Mouse (Mus musculus): ENCODE results near the gene Wnt11.

Gene Wnt11

DNA sequence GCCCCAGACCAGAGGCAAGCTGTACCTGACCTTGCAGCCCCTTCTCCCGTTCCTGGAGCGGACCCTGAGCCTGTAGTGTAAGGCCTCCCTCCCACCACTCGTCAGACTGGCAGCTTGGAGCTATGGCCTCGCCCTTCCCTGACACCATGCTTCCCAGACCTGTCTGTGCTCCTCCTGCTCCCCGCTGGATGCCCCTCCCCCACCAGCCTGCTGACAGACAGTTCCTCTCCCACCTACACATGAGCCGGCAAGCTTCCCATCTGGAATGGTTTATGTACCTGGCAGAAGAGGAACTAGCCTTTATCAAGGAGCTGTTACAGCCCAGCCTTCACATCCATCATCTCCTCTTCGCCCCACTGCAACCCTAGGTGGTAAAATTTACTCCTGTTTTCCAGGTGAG, 6.0 kb upstream of the Wnt11 start:
- no peak for DNase-seq (ENCODE audit: low read depth, low spot score)

DNA sequence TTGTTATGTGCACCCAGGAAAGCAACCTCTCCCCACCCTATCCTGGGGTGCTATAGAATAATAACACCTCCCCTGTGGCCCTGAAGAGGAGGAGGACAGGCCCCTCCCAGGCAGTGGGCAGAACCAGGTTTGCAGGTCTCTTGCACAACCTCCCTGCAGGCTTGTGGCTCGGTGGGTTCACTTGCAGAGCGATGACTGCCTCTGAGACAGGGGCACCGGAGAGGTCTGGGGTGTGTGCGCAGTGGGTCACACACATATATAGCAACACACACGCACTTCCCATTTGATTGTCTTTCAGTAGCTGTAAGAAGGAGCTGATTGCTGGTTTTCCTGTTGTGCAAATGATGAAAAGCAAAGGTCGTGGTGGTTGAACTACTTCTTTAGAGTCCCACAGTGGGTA, 3.6 kb upstream of the Wnt11 start:
- DNase-seq (ENCODE audit: low read depth, low spot score): no peak

DNA sequence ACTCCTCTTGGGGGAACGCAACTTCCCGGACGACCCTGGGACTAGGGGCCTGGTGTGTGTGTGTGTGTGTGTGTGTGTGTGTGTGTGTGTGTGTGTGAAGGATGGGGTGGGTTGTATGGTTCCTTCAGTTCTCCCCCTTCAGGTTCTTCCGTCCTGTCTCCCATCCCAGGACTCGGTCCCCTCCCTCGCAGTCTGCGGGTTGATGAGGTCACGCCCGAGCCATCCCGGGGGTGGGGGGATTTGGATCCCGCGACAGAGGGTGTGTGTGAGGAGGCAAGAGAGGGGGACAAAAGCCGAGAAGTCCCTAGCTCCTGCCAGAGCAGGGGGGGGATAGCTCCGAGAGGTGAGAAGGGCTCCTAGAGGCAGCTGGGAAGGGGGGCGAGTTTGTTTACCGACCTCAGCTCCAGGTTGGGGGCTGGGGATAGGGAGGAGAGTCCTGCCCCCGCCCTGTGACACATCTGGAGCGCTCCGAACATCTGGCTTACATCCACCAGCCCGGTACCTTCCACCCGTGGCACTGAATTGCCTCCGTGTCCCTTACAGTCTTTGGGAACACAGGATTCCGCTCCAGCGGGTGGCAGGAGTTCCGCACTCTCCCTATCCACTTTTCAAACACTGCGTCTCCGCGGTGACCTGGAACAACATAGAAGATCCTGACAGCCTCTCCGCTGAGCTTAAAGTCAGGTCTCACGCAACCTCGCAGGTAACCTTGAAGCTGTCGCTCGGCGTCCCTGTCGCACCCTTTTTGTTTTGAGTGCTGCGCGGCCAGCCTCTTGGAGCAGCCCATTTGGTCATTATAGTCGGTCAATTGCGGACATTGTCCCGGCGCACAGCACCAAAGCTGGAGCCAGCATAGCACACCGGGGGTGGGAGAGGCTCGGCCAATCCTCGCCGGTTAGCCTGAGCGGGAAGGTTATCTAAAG, 868 bp downstream of the Wnt11 start:
- DNase-seq (ENCODE audit: low read depth, low spot score): no peak

GRCm38 (mm10) chr7:98836646-98837045, 1.7 kb downstream of the Wnt11 start:
- DNase-seq (ENCODE audit: low read depth, low spot score): no peak

- peak; percentile 56 for DNase-seq (ENCODE audit: low read depth, low spot score)
These were observed 3.0 kb downstream of the Wnt11 start for GRCm38 (mm10) chr7:98837901-98838300.

DNA sequence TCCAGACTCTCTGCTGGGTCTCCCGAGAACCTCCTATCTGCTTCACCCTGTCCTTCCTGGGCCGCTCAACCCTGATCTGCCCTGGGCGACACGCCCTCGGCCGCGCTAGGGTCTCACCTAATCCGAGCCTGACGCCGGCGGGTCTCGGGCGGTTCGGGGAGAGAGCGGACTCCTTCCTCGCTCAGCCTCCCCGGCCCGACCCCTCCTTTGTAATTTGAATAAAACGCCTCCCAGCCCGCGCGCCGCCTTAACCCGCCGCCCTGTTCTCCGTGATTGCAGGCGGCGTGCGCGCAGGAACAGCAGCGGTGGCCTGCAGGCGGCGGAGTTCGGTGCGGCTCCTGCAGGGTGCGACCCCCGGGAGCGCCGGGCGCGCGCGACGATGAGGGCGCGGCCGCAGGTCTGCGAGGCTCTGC, 3.8 kb downstream of the Wnt11 start:
- DNase-seq (ENCODE audit: low read depth, low spot score): no peak

GRCm38 (mm10) chr7:98839312-98839711, 4.4 kb downstream of the Wnt11 start:
- no peak for DNase-seq (ENCODE audit: low read depth, low spot score)

DNA sequence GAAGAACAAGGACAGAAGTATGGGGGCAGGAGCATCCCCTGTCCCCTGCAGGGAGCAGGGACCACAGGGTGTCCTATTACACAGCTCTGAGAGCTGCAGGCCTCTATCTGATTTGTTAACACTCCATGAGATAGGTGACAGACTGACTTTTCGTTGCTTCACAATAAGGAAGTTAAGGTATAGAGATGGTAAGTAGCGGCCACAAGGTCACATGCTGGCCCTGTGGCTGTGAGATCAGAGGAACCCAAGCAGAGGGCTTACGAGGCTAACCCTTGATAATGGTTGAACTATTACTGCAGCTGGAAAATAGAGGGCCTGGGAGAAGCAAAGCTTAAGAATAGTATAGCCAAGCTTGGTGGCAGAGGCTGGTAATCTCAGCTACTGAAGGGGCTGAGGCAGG, 5.9 kb downstream of the Wnt11 start:
- no peak for DNase-seq (ENCODE audit: low read depth, low spot score)

GRCm38 (mm10) chr7:98841802-98842201, 6.9 kb downstream of the Wnt11 start:
- no peak for DNase-seq (ENCODE audit: low read depth, low spot score)

GRCm38 (mm10) chr7:98842997-98843396, 8.1 kb downstream of the Wnt11 start:
- no peak for DNase-seq (ENCODE audit: low read depth, low spot score)

GRCm38 (mm10) chr7:98843649-98844048, 8.7 kb downstream of the Wnt11 start:
- DNase-seq (ENCODE audit: low read depth, low spot score): no peak

GRCm38 (mm10) chr7:98848899-98849640, 14.2 kb downstream of the Wnt11 start:
- DNase-seq (ENCODE audit: low read depth, low spot score): no peak

DNA sequence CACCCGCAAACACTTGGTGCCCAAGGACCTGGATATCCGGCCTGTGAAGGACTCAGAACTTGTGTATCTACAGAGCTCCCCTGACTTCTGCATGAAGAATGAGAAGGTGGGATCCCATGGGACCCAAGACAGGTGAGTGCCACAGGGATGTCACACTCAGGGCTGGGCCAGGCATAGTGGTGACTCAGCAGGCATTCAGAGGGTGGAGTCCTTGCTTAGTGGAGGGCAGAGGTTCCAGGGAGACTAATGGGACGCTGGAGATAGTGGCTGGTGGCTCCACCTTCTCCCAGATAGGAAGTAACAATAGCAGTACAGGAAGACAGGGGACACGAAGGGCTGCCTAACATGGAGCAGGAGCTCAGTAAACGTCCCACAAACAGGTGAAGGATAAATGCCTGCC, 15.5 kb downstream of the Wnt11 start:
- no peak for DNase-seq (ENCODE audit: low read depth, low spot score)

DNA sequence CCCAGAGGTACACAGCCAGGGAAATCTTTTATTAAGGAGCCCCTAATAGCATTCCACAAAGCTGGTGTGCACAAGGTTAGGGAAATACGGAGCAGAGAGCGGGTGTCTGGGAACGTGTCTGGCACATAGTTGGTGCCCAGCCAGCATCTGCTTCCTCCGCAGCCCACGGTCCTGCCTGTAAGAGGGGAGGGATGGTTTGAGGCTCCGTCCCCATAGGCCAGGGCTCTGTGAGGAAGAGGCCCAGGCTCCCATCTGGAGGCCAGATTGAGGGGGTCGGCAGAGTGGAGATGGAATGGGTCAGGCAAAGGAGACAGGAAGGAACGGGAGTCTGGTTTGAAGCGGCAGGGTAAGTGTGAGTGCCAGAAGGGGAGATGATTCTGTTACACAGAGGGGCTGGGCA, 16.3 kb downstream of the Wnt11 start:
- no peak for DNase-seq (ENCODE audit: low read depth, low spot score)

DNA sequence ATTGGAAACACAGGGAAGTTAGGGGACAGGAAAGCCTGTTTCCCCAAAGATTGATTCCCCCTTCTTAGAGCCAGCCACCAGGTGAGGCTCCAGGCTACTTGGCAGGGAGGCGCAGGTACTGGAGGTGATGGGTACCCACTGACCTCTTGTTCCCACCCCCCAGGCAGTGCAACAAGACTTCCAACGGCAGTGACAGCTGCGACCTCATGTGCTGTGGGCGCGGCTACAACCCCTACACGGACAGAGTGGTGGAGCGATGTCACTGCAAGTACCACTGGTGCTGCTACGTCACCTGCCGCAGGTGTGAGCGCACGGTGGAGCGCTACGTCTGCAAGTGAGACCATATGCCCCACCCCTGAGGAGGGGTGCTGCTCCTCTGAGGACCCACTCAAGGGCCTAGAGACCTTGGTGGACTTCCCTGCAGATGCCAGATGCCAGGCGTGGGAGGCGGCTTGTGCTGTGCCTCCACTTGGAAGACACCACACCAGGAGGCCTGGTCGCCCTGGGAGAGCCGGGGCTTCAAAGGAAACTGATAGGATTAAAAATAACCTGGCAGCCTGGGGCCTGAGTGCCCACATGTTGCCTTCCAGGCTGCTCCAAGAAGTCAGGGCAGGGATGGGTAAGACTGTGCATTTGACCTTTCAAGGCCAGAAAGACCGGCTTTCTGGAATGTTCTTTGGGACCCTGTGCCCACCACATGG, 18.2 kb downstream of the Wnt11 start:
- no peak for DNase-seq (ENCODE audit: low read depth, low spot score)

DNA sequence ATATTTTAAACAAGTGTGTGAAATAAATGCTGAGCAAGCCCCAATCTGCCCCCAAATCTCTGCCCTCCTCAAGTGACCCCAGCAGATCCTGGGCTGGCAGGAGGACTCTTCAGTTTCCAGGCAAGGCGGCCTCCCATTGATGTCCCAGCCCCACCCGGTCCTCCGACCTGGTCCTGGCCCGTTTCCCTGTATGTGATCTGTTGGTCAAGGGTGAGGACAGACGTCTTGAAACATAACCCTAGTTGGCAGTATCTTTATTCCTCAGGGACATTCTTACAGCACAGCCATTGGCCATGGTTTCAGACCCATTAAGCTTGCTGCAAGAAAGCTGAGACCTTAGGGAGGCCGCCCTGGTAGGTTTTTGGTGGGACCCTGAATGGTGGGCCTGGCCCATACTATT, 18.9 kb downstream of the Wnt11 start:
- no peak for DNase-seq (ENCODE audit: low read depth, low spot score)

- DNase-seq (ENCODE audit: low read depth, low spot score): no peak
These were observed 20.5 kb downstream of the Wnt11 start for GRCm38 (mm10) chr7:98855388-98855787.

- DNase-seq (ENCODE audit: low read depth, low spot score): no peak
These were observed 21.2 kb downstream of the Wnt11 start for GRCm38 (mm10) chr7:98856128-98856527.

- DNase-seq (ENCODE audit: low read depth, low spot score): no peak
These were observed 22.2 kb downstream of the Wnt11 start for GRCm38 (mm10) chr7:98857094-98857493.

- DNase-seq (ENCODE audit: low read depth, low spot score): no peak
These were observed 26.1 kb downstream of the Wnt11 start for GRCm38 (mm10) chr7:98861002-98861401.

DNA sequence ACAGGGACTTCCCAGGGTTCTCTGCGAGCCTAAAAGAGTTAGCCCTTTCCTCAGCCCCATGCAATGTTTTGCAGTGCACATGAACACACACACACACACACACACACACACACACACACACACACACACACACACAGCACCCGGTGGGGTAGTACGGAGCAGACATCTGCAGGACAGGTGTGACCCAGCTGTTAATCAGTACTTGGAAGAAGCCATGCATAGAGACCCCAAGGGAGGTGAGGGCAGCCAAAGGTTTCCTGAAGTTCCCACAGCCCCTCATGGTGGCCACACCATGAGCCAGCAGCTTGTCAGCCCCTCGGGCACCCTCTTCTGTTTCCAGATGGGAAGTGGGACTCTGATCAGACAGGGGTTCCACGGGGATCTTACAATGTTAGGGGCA, 28.1 kb downstream of the Wnt11 start:
- DNase-seq (ENCODE audit: low read depth, low spot score): no peak
